Mouse (Mus musculus) G1E-ER4 (cell line): ENCODE results near the gene Med19. TPM values are rescaled to one million over a fixed set of nuclear protein-coding genes. Genes with fewer than 3 reads are reported as not detected.

ENCODE experiments used
- GATA1 ChIP-seq: IDR thresholded peaks from one replicate; pipeline ENCODE4 v1.8.0; 2012; ENCODE audit warnings: low read length, inconsistent platforms
- polyA plus RNA-seq: library from polyadenylated mRNA; stranded (reverse); fragments of >175 nt; gene quantifications from 2 replicates; pipeline ENCODE4 v1.2.3, GENCODE M21; 2012

The Med19 gene
- 26.7 and 30.6 TPM in 2 replicates for polyA plus RNA-seq

- TF ChIP-seq GATA1, result no peak
Observed at GRCm38 (mm10) chr2:84677968-84678880, at the start of gene Med19, which contains the start of gene Gm28635. Med19 (plus strand) TSS chr2:84678402. Gm28635 (minus strand) TSS chr2:84678041.

- TF ChIP-seq GATA1, result no peak
Observed at GRCm38 (mm10) chr2:84632001-84632400, 46.2 kb upstream of the Med19 start.

- TF ChIP-seq GATA1, result no peak
Observed at GRCm38 (mm10) chr2:84632999-84633398, 45.2 kb upstream of the Med19 start.

- no peak for TF ChIP-seq GATA1
Observed at GRCm38 (mm10) chr2:84634006-84634405, 44.2 kb upstream of the Med19 start.

- TF ChIP-seq GATA1, result no peak
Observed at GRCm38 (mm10) chr2:84634934-84635482, 43.2 kb upstream of the Med19 start.

GRCm38 (mm10) chr2:84635611-84636010 is 42.6 kb upstream of the Med19 start:
- TF ChIP-seq GATA1, result no peak

- no peak for TF ChIP-seq GATA1
Observed at GRCm38 (mm10) chr2:84636231-84636741, 41.9 kb upstream of the Med19 start.

- TF ChIP-seq GATA1, result no peak
Observed at GRCm38 (mm10) chr2:84637452-84638165, 40.6 kb upstream of the Med19 start.

GRCm38 (mm10) chr2:84638428-84639220 is 39.6 kb upstream of the Med19 start:
- no peak for TF ChIP-seq GATA1

DNA sequence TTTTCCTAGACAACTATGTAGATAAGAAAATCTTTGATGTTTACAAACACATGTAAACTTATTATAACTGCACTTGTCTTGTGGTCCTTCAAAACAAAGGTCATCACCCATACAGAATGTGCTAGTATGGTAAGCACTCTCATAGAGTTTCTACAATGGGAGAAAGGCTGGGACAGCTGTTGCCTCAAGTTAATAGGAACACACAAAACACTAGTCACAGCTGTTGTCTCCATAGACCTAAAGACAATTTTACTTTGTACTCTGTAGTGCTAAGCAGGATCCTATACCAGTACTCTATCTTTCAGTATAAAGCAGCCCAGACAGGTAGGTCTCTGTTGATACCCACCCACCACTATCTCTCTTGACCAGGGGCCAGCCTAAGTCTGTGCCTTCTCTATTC is 37.4 kb upstream of the Med19 start:
- no peak for TF ChIP-seq GATA1

- TF ChIP-seq GATA1, result no peak
Observed at GRCm38 (mm10) chr2:84646138-84646537, 32.1 kb upstream of the Med19 start.

DNA sequence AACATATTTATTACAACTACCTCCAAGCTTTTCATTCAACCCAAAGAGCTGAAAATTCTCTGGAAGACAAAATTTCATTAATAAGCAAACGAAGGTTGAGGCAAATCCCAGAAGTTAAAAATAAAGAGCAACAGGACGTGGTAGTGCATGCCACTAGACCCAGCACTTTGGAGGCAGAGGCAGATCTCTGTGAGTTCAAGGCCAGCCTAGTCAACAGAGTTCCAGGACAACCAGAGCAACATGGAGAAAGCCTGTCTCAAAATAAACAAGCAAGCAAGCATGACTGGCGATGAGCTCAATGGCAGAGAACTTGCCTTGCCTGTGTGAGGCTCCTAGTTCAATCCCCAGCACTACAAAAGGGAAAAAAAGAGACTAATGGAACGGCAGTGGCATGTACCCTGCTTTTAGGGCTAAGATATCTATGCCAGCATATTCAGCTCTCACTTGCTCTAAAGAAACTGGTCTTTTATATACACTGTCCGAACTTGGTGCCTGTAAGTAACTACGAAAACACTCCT is 31.1 kb upstream of the Med19 start:
- TF ChIP-seq GATA1, result no peak

DNA sequence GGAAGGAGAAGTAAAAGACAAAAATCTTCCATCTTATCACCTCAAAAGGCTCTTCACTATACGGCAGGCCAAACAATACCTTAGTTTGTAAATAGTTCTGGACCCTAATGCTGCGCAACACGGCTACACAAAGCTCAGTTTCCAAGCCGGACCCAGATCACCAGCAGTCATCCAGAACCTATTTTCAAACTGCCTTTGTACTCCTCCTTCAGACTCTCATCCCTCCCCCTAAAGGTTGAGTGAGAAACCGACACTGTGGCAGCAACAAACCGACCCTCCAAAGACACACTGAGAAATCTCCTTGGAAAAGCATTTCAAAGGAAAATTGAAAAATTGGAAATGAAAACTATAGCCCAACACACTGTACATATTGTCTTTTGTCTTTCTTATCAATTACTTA is 29.8 kb upstream of the Med19 start:
- TF ChIP-seq GATA1, result no peak

GRCm38 (mm10) chr2:84649674-84650073 is 28.5 kb upstream of the Med19 start:
- TF ChIP-seq GATA1, result no peak

DNA sequence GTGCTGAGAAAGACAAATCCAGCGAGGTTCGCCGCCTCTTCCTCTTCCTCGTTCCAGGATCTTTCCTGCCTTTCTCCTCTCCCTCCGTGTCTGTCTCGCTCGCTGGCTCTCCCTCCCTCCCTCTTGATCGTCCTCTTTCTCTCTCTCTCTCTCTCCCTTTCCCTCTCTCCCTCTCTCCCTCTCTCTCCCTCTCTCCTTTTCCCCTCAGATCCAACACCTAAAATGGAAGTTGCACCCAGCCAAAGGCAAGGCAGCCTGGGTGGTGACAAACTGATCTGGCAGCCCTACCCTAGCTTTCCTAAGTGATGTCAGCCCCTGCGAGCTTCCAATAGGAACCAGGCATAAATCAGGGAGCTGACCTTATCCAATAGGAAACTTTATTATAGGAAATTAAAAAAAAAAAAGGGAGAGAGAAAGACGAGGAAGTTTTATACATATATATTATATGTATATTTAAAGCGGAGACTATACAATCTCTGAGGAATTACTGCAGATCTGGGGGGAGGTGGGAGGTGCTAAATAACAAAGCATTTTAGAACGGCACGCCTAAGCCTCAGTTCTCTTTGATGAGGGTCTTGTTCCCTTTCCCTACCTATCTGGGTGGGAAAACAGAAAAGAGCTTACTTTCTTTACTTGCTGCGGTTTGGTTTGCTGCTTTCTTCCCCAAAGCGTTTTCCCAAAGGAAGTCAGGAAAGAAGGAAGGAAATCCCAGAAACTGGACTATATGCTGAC is 27.6 kb upstream of the Med19 start, which contains the start of gene Ctnnd1:
TSS of gene Ctnnd1 (minus strand) at position 302 of the 732 bp plus-strand sequence.
- TF ChIP-seq GATA1, result no peak
